Mouse (Mus musculus): ENCODE results near the gene Mpv17l.
"Not testable (repeated sequence)": the region's sequence is repeated elsewhere in the genome, so short reads cannot be mapped to it uniquely, and the experiment has no call there.

- not testable (repeated sequence) for TF ChIP-seq TAL1, GATA1 (IDR thresholded peaks at IDR 0.05; ENCODE audit: low read length)
These were observed 74.1 kb downstream of the Mpv17l start for GRCm38 (mm10) chr16:13977026-13977425.

Data from erythroblast, embryonic 14.5 days (primary cell).